Mouse (Mus musculus) gastrocnemius, postnatal 14 days (tissue): ENCODE measurements at regions not wholly inside any gene's neighbourhood (a gene's known extent, or its start where the extent isn't known, plus 50 kb on each side); places are given as distances from the start of the nearest gene placed in this dataset.
"Not testable (repeated sequence)": the region's sequence is repeated elsewhere in the genome, so short reads cannot be mapped to it uniquely, and the experiment has no call there.

Source experiments
- DNase-seq: peaks from one replicate; pipeline ENCODE4 v3.0.0; 2021; ENCODE audit warnings: mixed read lengths
- intact Hi-C: fragments of 180-260 bp; cut with DNase I; formaldehyde crosslinking; loops from one replicate; pipeline ENCODE4 v1.15.1; 2025; ENCODE audit warnings: low total_unique reads

DNA sequence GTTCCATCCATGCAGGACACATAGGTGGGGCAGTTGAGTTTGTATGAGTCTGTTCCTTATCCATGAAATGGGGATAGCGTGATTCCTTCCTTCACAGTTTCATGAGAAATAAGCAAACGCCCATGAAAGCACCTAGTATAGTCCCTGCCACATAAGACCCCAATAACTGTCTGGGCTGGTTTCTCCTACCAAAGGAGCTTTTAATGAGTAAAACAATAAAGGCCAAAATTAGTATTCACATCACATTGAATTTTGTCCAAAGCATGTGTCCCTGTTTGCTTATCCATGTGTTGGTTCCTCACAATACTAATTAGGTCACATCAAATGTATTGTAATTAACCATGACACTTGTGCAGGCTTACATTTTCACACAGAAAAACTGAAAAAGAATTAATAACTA, 221.3 kb downstream of the Prdm13 start:
- no peak for DNase-seq
- intact Hi-C loops = no loop called here

DNA sequence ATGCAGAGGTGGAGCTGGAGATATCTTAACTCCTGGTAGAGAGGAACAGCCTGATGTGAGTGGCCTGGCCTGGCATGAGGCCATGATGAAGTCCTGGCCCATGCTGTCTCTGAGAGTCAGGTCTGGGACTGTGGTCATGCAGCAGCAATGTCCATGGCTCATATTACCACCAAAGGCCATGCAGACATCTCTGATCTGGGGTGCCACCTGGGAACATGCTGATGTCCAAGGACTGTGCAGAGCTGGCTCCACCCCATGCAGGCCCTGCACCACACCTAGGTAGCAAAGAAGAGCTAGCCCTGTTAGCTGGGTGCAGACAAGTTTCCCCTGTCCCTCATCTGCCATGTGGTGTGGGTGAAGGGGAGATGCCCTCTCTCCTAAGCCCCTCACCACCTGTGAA, 244.5 kb downstream of the Prdm13 start:
- no peak for DNase-seq
- intact Hi-C loops = no loop called here

DNA sequence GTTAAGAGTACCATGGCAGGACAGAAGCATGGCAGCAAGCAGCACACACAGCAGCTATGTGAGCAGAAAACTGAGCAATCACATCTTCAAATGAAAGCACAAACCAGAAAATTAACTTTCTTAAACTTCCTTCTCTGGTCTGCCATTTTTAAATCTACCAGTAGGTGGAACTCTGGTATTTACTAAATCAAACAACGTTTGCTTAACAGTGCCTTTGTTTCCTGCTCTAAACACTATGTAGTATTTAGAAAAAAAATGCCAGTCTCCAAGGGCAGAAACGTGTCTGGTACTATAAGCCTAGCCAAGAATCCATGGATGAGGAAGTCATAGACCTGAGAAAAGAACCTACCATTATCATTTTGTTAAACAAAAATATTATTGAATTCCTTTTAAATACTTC, 249.1 kb downstream of the Prdm13 start:
- intact Hi-C loops = no loop called here
- DNase-seq = no peak

DNA sequence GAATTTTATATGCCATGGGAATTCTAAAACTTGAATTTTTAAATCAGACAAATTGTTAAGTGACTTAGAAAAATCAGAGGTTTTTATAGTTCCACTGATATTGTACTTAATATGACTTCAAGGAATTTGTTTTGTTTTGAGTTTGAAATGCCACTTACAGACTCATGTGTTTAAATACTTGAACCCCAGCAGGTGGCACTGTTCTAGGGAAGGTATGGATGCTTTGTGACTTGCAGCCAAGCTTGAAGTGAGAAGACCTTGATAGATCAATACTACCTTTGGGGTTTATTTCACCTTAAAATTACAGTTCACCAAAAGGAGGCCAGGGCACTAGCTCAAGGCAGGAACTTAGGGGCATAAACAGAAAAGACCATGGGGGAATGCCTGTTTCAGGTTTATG, 277.9 kb downstream of the Prdm13 start:
- intact Hi-C loops = no loop called here
- DNase-seq = no peak

DNA sequence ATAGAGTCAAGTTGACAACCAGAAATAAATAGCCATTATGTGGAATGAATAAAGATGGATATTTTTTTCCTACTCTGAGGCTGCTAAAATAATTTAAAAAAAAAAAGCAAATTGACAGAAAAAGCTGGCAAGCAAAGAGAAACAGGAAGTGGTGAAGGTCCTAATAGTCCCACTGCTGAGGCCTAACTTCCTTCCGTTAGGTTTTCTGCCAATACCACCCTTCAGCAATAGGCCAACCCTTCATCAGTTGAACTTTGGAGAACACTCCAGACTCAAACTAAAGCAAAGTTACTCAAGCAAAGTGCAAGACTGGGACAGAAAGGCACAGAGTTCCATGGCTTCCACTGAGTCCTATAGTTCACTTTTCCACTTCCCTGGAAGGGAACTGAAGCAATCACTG, 316.4 kb downstream of the Prdm13 start:
- intact Hi-C loops = no loop called here
- DNase-seq = no peak

DNA sequence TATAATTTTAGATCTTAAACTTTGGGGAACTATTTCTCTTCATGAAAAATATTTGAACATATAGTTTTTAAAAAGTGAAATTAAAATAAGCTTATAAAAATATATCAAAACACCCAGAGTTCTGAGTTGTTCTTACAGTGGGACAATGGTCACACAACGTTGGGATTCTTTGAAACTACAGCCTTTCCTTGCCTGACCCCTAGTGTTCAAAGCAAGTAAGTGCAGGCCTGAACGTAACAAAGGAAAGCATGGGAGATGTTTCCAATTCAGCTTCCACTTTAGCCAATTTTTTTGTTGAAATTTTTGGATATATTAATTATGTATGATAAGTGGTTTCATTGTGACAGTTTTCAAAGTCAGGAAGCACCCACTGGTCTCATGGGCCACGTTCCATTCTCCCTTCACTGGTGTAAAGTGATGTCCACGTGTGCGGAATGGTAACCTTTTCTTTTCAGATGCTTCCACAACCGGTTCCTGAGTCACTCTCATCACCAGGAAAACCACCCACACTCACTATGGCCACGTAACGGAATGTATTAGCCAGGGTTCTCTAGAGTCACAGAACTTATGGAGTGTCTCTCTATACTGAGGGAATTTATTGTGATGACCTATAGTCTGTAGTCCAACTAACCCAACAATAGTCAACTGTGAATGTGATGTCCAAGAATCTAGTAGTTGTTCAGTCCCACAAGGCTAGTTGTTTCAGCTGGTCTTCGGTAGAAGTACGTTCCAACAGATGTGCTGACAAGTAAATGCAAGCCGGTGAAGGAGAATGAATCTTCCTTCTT, 317.3 kb downstream of the Prdm13 start:
- no peak for DNase-seq
- intact Hi-C loops = no loop called here

DNA sequence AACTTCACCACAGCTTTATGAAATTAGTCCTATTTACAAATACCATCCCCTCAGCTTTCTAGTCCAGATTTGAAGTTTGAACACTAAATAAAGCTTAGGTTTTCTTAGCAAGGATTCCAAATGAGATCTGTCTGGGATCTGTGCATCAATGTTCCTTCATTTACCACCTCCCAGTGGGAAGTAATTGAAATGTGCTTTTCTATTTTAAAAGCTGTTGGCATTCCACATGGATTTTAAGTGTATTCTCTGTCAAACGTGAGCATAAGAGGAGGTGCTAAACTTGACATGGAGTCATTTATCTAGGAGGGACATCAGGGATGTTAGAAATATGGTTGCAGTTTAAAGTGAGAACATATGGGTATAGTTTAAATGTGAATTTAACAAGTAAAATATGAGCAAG, 364.0 kb downstream of the Prdm13 start:
- no peak for DNase-seq
- intact Hi-C loops = no loop called here

DNA sequence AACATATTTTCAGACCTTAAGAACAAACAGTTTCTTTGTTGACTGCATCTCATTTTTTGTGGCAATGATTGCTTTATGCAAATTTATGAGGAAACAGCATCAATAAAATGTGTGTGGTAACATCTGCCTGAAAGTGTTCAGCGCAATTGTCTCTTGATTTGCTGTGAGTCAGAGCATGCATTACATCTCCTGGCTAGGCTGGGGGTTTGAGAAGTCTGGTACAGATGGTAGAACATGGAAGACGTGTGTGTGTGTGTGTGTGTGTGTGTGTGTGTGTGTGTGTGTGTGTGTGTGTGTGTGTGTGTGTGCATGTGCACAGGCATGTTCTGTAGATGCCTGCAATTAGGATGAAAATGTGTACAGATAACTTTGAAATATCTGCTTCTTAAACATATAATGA, 376.5 kb downstream of the Prdm13 start:
- intact Hi-C loops, DNase-seq: not testable (repeated sequence)

DNA sequence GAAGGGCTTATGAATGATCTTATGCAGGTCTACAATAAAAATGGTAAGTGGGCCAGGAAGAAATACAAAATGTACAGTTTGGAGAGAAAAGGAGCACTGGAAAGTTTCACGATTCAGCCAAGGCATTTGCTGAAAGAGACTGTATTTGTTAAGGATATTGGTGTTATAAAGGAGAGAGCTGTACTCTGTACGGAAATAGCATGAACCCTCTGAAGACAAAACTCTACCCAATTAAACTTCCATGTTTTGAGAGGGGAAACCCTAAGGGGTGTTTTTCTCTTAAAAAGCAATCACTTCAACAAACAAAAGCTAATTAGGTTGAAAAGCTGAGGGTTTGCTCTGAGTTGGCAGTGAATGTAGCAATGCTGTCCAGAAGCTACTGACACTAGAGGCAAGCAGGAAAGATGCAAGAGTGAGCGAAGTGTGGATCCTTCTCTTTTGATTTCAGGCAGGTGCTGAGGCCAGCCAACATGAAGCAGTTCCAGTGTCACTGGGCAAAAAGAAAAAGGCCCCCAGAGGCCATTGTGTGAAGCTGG, 378.2 kb downstream of the Prdm13 start:
- intact Hi-C loops = no loop called here

DNA sequence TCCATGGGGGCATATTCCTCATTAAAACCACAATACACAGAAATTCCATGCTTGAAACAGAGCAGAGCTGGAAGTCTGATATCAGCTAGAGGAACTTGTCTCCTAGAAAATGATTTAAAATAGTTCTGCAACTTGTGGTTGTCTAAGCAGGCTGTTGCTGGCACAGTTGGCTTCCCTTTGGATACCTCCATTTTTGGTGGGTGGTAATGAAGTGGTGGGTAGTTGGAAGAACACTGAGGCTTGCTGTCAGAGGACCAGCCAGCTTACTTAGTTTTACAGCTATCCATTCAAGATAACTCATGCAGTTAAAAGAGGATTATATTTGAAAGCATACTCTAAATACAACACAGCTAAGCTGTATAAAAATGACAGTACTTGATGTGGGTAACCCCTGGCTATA, 385.6 kb downstream of the Prdm13 start:
- DNase-seq = no peak
- intact Hi-C loops = no loop called here

More for the DNA sequence above, 378.2 kb downstream of the Prdm13 start:
- DNase-seq = no peak

DNA sequence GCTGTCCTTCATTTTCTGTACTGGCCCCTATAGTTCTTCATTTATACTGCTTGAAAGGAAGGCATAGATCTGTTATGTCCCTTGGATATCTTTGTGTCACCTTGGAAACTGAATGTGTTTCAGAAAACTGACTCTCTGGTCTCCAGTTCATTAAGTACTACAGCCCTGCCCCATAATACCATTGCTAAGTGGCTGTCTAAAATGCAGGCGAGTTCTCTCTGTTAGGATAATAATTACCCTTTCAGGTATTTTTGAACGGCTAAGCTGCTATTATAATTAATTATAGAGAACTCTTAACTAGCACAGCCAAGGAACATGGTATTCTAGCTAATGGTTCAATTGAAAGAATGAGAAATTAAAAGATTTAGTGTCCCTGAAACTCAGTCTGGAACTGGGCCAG, 418.5 kb downstream of the Prdm13 start:
- DNase-seq = no peak
- intact Hi-C loops = no loop called here

DNA sequence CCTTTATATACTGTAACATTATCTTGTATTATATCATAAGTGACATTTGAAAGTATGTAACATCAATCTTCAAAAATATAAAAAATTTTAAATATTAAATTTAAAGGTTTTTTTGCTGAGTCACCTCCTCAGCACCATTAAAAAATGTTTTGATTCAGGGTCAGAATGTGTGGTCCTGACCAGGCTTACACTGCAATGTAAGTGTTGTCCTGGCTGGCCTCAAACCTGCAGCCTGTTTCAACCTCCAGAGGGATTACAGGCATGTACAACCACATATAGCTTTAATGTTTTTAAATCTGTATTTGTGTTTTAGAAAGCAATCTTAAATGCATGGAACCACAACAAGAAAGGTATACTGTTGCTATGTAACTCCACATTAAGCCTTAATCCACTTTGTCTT, 418.9 kb downstream of the Prdm13 start:
- intact Hi-C loops = no loop called here
- DNase-seq = no peak

DNA sequence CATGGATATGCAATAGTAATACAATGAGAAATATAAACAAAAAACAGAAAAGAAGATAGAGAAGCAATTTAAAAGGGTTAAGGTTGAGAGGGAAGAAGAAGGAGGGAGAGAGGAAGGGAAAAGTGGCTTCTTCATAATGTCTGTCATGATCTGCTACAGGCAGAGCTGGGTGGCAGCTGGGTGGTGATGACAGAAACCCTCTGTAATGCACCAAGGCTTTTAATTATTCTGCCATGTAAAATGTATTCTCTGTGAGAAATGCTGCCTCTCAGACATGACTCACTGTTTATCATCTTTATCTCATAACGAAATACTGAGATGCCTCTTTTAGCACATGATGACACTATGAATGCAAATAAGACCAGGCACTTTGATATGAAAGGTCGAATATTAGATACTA, 435.4 kb downstream of the Prdm13 start:
- no peak for DNase-seq
- intact Hi-C loops = no loop called here

DNA sequence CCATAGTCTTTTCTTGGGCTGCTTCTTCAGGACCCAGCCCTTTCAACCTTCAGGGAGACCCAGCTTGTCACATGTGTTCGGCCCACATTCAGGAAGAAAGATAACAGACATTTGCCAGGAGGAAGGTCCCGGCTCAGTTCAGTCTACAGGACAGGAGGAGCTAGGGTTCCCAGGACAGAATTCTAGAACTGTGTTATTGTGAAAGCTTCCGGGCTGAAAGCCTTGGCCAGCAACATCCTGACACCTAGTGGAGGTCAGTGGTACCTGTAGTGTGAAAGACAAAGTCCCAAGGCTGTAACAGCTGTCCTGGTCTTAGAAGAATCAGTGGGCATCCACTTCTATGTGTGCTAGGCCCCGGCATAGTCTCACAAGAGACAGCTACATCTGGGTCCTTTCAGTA, 463.1 kb downstream of the Prdm13 start:
- DNase-seq = peak; percentile 3
- intact Hi-C loops = no loop called here

DNA sequence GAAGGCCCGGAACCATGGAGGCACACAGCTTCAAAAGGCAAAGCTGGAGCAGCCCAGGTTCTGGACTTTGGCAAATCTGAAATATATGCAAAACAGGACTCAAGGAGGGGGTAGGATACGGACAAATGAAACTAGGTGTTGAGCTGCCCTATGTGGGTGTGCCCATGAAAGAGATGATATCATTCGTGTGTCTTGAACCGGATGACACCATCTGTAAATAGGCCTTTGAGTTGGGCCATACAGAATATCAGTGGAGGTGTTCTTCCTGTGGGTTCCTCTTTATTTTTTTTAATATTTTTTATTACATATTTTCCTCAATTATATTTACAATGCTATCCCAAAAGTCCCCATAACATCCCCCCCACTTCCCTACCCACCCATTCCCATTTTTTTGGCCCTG, 478.1 kb downstream of the Prdm13 start:
- no peak for DNase-seq
- intact Hi-C loops = no loop called here

DNA sequence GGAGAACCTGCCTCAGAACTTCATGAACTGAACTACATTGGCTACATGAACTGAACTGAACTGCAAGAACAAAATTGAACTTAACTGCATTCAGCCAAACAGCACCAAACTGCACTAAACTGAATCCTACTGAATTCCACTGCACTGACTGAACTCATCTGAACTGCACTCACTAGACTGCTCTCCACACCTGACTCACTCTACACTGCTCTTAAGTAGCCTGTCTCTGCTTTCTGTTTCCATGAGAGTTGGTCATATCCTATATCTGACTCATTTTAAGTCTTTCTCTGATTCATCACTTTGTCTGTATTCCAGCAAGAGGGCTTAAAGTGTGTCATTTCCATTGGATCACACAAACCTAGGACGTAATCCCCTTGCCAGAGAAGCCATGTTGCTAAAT, 490.1 kb downstream of the Prdm13 start:
- intact Hi-C loops = no loop called here
- no peak for DNase-seq

DNA sequence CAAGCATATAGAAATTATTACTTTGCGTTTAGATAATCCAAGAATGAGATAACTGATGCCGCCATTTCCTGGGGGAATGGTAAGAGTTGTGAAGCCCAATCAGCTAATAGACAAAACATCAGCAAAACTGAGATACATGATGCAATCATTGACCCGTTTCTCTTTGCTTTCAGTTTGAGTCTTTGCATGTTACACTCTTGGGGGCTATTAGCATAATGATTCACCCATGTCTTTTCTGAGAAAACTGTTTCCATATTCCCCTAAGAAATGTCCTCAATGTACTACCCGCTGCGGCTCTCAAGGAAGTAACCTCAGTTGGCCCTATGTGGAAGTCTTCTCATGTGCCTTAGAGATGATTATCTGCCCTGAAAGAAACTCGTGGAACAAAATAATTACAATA, 512.0 kb downstream of the Prdm13 start:
- no peak for DNase-seq
- intact Hi-C loops = no loop called here

DNA sequence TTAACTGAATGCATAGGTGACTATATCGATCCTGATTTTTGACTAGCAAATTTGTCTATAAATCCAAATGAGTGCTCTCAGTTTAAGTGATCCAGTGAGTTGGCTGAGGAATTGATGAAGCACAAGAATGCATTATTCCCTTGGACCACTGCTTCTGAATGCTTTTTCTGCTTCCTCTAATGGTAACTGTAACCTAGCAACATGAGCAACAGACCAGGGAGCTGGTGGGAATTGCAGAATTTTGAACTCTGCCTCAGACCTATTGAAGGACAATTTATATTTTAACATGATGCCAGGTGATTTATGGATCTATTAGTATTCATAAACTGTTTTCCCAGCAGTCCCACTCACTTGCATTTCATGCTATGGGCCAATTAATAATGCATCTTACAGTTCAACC, 512.7 kb downstream of the Prdm13 start:
- intact Hi-C loops = no loop called here
- no peak for DNase-seq

DNA sequence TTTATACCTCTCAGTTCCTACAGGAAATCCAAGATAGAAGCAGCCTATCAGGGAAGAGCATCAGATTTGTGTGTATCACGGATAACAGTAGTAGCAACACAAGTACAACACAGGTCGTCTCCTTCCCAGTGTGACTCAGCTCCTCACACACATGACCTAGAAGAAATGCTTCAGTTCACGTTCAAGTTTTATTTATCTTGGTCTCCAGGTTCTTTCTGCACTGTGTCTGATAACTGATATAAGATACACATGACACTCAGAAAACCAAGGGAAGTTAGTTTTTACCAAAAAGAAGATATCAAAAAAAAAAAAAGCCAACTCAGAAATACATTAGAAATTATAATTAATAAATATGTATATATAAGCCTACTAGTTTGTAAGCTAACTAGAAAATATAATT, 515.0 kb downstream of the Prdm13 start:
- intact Hi-C loops = no loop called here
- DNase-seq = no peak

DNA sequence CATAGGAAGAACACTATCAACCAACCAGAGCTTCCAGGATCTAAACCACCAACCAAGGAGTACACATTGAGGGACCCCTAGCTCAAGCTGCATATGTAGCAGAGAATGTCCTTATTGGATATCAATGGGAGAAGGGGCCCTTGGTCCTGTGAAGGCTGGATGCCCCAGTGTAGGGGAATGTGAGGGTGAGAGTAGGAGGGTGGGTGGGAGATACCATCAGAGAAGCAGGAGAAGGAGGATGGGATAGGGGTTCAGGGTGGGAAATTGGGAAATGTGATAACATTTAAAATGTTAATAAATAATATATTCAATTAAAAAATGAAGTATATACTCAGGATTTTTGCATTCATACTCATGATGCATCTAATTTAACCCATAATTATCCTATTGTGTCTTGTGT, 523.6 kb downstream of the Prdm13 start:
- intact Hi-C loops = no loop called here
- no peak for DNase-seq

DNA sequence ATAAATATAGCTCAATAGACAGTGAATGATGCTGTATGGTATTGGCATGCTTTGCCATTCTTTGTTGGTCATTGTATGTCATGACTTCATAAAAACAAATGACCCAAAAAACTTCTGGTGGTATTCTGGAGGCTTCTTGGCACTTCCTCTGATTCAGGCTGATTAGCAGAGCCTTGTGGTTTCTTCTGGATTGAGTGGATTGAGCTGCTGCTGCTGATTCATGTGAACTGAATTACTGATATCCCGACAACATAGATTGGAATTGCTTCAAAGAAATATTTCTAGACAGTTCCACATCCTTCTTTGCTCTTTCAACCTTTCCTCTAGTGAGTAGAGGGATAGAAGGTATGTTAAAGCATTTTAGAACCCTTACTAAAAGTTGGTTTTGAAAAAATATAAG, 559.9 kb downstream of the Prdm13 start:
- intact Hi-C loops = no loop called here
- no peak for DNase-seq

DNA sequence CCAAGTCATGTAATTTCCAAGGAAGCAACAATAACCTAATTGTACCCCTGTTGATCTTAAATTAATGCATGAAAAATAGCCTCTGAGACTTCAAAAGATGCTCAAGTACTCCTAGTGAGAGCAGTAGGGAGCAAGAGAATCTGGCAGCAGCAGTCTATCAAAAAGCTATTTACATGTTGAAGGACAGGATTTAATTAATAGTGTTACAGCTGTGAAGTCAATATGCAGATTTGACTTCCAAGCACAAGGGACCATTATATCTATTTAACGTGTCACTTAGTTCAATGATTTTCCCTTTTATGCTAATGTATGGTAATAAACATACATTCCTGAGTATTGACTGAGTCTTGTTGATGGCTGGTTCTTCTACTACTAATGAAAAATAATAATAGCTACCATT, 590.0 kb downstream of the Prdm13 start:
- intact Hi-C loops = no loop called here
- no peak for DNase-seq
